Mouse (Mus musculus) kidney, embryonic 16.5 days (tissue): ENCODE results near the gene Rps24. TPM values are rescaled to one million over a fixed set of nuclear protein-coding genes. Genes with fewer than 3 reads are reported as not detected.

ENCODE experiments used
- ATAC-seq: fragments of 200-750 bp; cut with Nextera tagmentation; 2 replicates; pipeline ENCODE4 v1.8.0; 2017; ENCODE audit warnings: moderate TSS enrichment; ENCODE audit not compliant: low FRiP score, low TSS enrichment
- H3K27ac ChIP-seq: fragments of 300-500 bp; sonication (generic); 2 replicates; pipeline ENCODE4 v1.5.1; 2014; ENCODE audit warnings: low read length
- H3K27me3 ChIP-seq: fragments of 300-500 bp; sonication (generic); 2 replicates; pipeline ENCODE4 v1.6.1; 2014; ENCODE audit warnings: low read length, control low read depth, mixed read lengths; ENCODE audit not compliant: insufficient read depth
- H3K36me3 ChIP-seq: fragments of 300-500 bp; sonication (generic); 2 replicates; pipeline ENCODE4 v1.6.1; 2014; ENCODE audit warnings: low read length, control low read depth, mixed read lengths; ENCODE audit not compliant: insufficient read depth
- H3K4me1 ChIP-seq: fragments of 300-500 bp; sonication (generic); 2 replicates; pipeline ENCODE4 v1.6.1; 2014; ENCODE audit warnings: low read length, control low read depth, mixed read lengths; ENCODE audit not compliant: insufficient read depth
- H3K4me2 ChIP-seq: fragments of 300-500 bp; sonication (generic); replicated peaks from 2 replicates; pipeline ENCODE4 v1.6.1; 2014; ENCODE audit warnings: low read depth, low read length
- H3K4me3 ChIP-seq: fragments of 300-500 bp; sonication (generic); 2 replicates; pipeline ENCODE4 v1.5.1; 2014; ENCODE audit warnings: mild to moderate bottlenecking, low read length
- H3K9ac ChIP-seq: fragments of 300-500 bp; sonication (generic); replicated peaks from 2 replicates; pipeline ENCODE4 v1.6.1; 2014; ENCODE audit warnings: low read length
- H3K9me3 ChIP-seq: fragments of 300-500 bp; sonication (generic); 2 replicates; pipeline ENCODE4 v1.6.1; 2016; ENCODE audit warnings: low read length, control low read depth
- WGBS: fragments of 180-500 bp; shearing (Covaris S2); extraction: QIAGEN DNeasy Blood & Tissue Kit; methylation state at CpG from one replicate; pipeline ENCODE4 v1.1.7; 2014; 5-methylcytosine and 5-hydroxymethylcytosine counted together
- polyA plus RNA-seq: library from polyadenylated mRNA; unstranded; fragments of >200 nt; fragmentation: Nextera tagmentation; extraction: Ambion mirVana; gene quantifications from 2 replicates; pipeline ENCODE4 v1.2.1, GENCODE M21; 2015

The Rps24 gene
- polyA plus RNA-seq, 1 experiment from 2014 or later, result 686 TPM

- Histone ChIP-seq H3K9me3 (no peaks in the 10 kb centered on the region), H3K9ac (no peak overlapping the region), H3K4me3 (no peak overlapping the region), H3K4me1 (peaks cover 39% of the 10 kb centered on the region), H3K4me2 (no peak overlapping the region), H3K27me3 (no peaks in the 10 kb centered on the region), H3K27ac (no peak overlapping the region), H3K36me3 (peaks cover 67% of the 10 kb centered on the region)
- ATAC-seq, result no peak
- WGBS, result 95% methylated on average over 1 of the region's 1 CpGs
Measured at GRCm38 (mm10) chr14:24496507-24496906, 9.6 kb downstream of the Rps24 start.

GRCm38 (mm10) chr14:24497443-24497842, 10.5 kb downstream of the Rps24 start:
- no peak overlapping the region for H3K4me2 ChIP-seq

DNA sequence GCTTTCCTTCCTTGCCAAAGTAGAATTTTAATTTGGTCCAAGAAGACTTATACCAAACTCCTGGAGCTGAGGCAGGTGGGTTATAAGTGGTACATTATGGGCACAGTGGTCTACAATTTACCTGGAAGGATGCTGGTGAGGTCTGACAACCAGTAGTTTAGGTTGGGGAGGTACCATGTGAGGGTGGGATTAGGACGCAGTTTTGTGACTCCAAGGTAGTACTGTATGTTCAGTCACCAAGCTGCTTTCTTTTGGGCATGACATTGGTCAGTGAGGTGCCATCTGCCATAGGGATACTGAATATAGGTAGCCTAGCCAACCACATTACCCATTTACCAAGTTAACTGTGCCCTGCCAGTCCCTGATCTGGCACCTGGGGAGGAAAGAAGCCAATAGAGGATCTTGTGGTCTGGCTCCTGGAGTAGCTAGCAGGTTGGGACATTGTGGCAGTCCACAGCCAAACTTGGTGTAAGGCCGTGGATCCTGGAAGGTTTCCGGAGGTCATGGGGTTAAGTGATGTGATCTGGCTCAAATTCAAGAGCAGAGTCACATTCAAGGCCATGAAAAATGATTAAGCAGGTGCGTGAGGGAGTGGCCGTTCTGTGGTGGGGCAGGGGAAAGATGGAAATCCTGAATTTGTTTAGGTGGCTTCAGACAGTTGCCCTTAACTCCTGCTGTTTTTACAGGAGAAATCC, 11.8 kb downstream of the Rps24 start:
- no peak for ATAC-seq
- WGBS, result 53% methylated on average over 5 of the region's 5 CpGs

More at GRCm38 (mm10) chr14:24497443-24497842, 10.5 kb downstream of the Rps24 start:
- peaks cover 63% of the 10 kb centered on the region for H3K36me3 ChIP-seq
- no peaks in the 10 kb centered on the region for H3K9me3 ChIP-seq
- H3K27me3 ChIP-seq, result no peaks in the 10 kb centered on the region
- peaks cover 29% of the 10 kb centered on the region for H3K4me1 ChIP-seq
- H3K27ac ChIP-seq, result no peak overlapping the region
- no peak overlapping the region for H3K9ac ChIP-seq
- 86% methylated on average over 1 of the region's 1 CpGs for WGBS
- no peak for ATAC-seq
- H3K4me3 ChIP-seq, result no peak overlapping the region

GRCm38 (mm10) chr14:24499478-24499877, 12.6 kb downstream of the Rps24 start:
- Histone ChIP-seq H3K4me1 (peaks cover 10% of the 10 kb centered on the region), H3K4me2 (no peak overlapping the region), H3K4me3 (no peak overlapping the region), H3K27ac (no peak overlapping the region), H3K9me3 (no peaks in the 10 kb centered on the region), H3K36me3 (peaks cover 47% of the 10 kb centered on the region), H3K27me3 (no peaks in the 10 kb centered on the region), H3K9ac (no peak overlapping the region)
- no peak for ATAC-seq
- 29% methylated on average over 9 of the region's 9 CpGs for WGBS

More for the DNA sequence above, 11.8 kb downstream of the Rps24 start:
- Histone ChIP-seq H3K4me2 (no peak overlapping the region), H3K27ac (no peak overlapping the region), H3K36me3 (peaks cover 55% of the 10 kb centered on the region), H3K9me3 (no peaks in the 10 kb centered on the region), H3K4me3 (no peak overlapping the region), H3K9ac (no peak overlapping the region), H3K4me1 (peaks cover 18% of the 10 kb centered on the region), H3K27me3 (no peaks in the 10 kb centered on the region)

- Histone ChIP-seq H3K9me3 (no peaks in the 10 kb centered on the region), H3K9ac (peak overlapping the region; percentile 54), H3K4me2 (peak overlapping the region; percentile 26), H3K36me3 (peaks cover 41% of the 10 kb centered on the region), H3K27me3 (no peaks in the 10 kb centered on the region), H3K27ac (peak overlapping the region; percentile 48), H3K4me1 (peaks cover 8% of the 10 kb centered on the region), H3K4me3 (no peak overlapping the region)
- peak; percentile 80 for ATAC-seq
- WGBS, result 18% methylated on average over 18 of the region's 18 CpGs
Measured at GRCm38 (mm10) chr14:24500091-24500844, 13.3 kb downstream of the Rps24 start.

- peaks cover 8% of the 10 kb centered on the region for H3K4me1 ChIP-seq
- H3K27me3 ChIP-seq, result no peaks in the 10 kb centered on the region
- no peaks in the 10 kb centered on the region for H3K9me3 ChIP-seq
- H3K4me3 ChIP-seq, result no peak overlapping the region
- 12% methylated on average over 8 of the region's 8 CpGs for WGBS
- peak overlapping the region; percentile 26 for H3K4me2 ChIP-seq
- H3K9ac ChIP-seq, result peak overlapping the region; percentile 54
- H3K36me3 ChIP-seq, result peaks cover 37% of the 10 kb centered on the region
- no peak for ATAC-seq
- H3K27ac ChIP-seq, result peak overlapping the region; percentile 48
Measured at GRCm38 (mm10) chr14:24500845-24501186, 13.9 kb downstream of the Rps24 start.

- H3K36me3 ChIP-seq, result peaks cover 33% of the 10 kb centered on the region
- H3K4me3 ChIP-seq, result no peak overlapping the region
- peaks cover 8% of the 10 kb centered on the region for H3K4me1 ChIP-seq
- H3K4me2 ChIP-seq, result no peak overlapping the region
- H3K27ac ChIP-seq, result peak overlapping the region; percentile 48
- peak overlapping the region; percentile 54 for H3K9ac ChIP-seq
- no peaks in the 10 kb centered on the region for H3K27me3 ChIP-seq
- ATAC-seq, result no peak
- 45% methylated on average over 4 of the region's 4 CpGs for WGBS
- no peaks in the 10 kb centered on the region for H3K9me3 ChIP-seq
Measured at GRCm38 (mm10) chr14:24501256-24501655, 14.3 kb downstream of the Rps24 start.

GRCm38 (mm10) chr14:24507452-24508069, 20.6 kb downstream of the Rps24 start:
- no peak overlapping the region for H3K9ac ChIP-seq
- no peaks in the 10 kb centered on the region for H3K36me3 ChIP-seq
- 30% methylated on average over 14 of the region's 14 CpGs for WGBS
- H3K4me1 ChIP-seq, result peaks cover 14% of the 10 kb centered on the region
- H3K9me3 ChIP-seq, result peaks cover 4% of the 10 kb centered on the region; the same call in 1 of the 2 replicates
- H3K27me3 ChIP-seq, result no peaks in the 10 kb centered on the region
- H3K27ac ChIP-seq, result no peak overlapping the region
- ATAC-seq, result no peak
- peak overlapping the region; percentile 30 for H3K4me2 ChIP-seq
- H3K4me3 ChIP-seq, result no peak overlapping the region

GRCm38 (mm10) chr14:24508070-24508773, 21.3 kb downstream of the Rps24 start:
- WGBS, result 14% methylated on average over 18 of the region's 18 CpGs
- H3K4me3 ChIP-seq, result 0 out of 2 replicates have a peak overlapping the region, but pooled peaks have one; percentile 15
- peaks cover 14% of the 10 kb centered on the region for H3K4me1 ChIP-seq
- peak overlapping the region; percentile 44 for H3K4me2 ChIP-seq
- H3K36me3 ChIP-seq, result no peaks in the 10 kb centered on the region
- peak overlapping the region; percentile 39 for H3K9ac ChIP-seq
- H3K27me3 ChIP-seq, result no peaks in the 10 kb centered on the region
- H3K27ac ChIP-seq, result no peak overlapping the region
- no peak for ATAC-seq
- peaks cover 4% of the 10 kb centered on the region; the same call in 1 of the 2 replicates for H3K9me3 ChIP-seq
